Mouse (Mus musculus): ENCODE measurements around the gene Il1r1.

Il1r1 gene

GRCm38 (mm10) chr1:40224539-40225284 lies at the start of gene Il1r1:
Gene Il1r1, plus strand, starts transcription at chr1:40225080.
- DNase-seq: peak; percentile 88 to 92

- DNase-seq: no peak
Observed at GRCm38 (mm10) chr1:40175123-40175522, 49.8 kb upstream of the Il1r1 start.

GRCm38 (mm10) chr1:40175797-40176196 lies 49.1 kb upstream of the Il1r1 start:
- DNase-seq: no peak

GRCm38 (mm10) chr1:40179031-40179430 lies 45.8 kb upstream of the Il1r1 start:
- no peak for DNase-seq

- peak in 1 of 2 experiments; percentile 16 for DNase-seq
Observed at GRCm38 (mm10) chr1:40179493-40179892, 45.4 kb upstream of the Il1r1 start.

- DNase-seq: peak in 1 of 2 experiments; percentile 22
Observed at GRCm38 (mm10) chr1:40180861-40181260, 44.0 kb upstream of the Il1r1 start.

GRCm38 (mm10) chr1:40181716-40182115 lies 43.2 kb upstream of the Il1r1 start:
- no peak for DNase-seq

GRCm38 (mm10) chr1:40183410-40183809 lies 41.5 kb upstream of the Il1r1 start:
- no peak for DNase-seq

- peak; percentile 77 to 86 for DNase-seq
Observed at GRCm38 (mm10) chr1:40187961-40188360, 36.9 kb upstream of the Il1r1 start.

GRCm38 (mm10) chr1:40190025-40190424 lies 34.9 kb upstream of the Il1r1 start:
- DNase-seq: no peak

- DNase-seq: peak in 1 of 2 experiments; percentile 44
Observed at GRCm38 (mm10) chr1:40190837-40191236, 34.0 kb upstream of the Il1r1 start.

- no peak for DNase-seq
Observed at GRCm38 (mm10) chr1:40194279-40194678, 30.6 kb upstream of the Il1r1 start.

GRCm38 (mm10) chr1:40213337-40214159 lies 11.3 kb upstream of the Il1r1 start:
- no peak for DNase-seq

GRCm38 (mm10) chr1:40217521-40217920 lies 7.4 kb upstream of the Il1r1 start:
- DNase-seq: no peak

- no peak for DNase-seq
Observed at GRCm38 (mm10) chr1:40218603-40219002, 6.3 kb upstream of the Il1r1 start.

GRCm38 (mm10) chr1:40220549-40220948 lies 4.3 kb upstream of the Il1r1 start:
- DNase-seq: no peak

GRCm38 (mm10) chr1:40221864-40222263 lies 3.0 kb upstream of the Il1r1 start:
- DNase-seq: peak in 1 of 2 experiments; percentile 28

- DNase-seq: no peak
Observed at GRCm38 (mm10) chr1:40222680-40223079, 2.2 kb upstream of the Il1r1 start.

GRCm38 (mm10) chr1:40223591-40223990 lies 1.3 kb upstream of the Il1r1 start:
- no peak for DNase-seq

- no peak for DNase-seq
Observed at GRCm38 (mm10) chr1:40225580-40225979, 700 bp downstream of the Il1r1 start.

GRCm38 (mm10) chr1:40229033-40229432 lies 4.2 kb downstream of the Il1r1 start:
- no peak for DNase-seq

GRCm38 (mm10) chr1:40229771-40230280 lies 4.9 kb downstream of the Il1r1 start:
- no peak for DNase-seq

GRCm38 (mm10) chr1:40230336-40230735 lies 5.5 kb downstream of the Il1r1 start:
- DNase-seq: peak in 1 of 2 experiments; percentile 25

- no peak for DNase-seq
Observed at GRCm38 (mm10) chr1:40231116-40231515, 6.2 kb downstream of the Il1r1 start.
